Mouse (Mus musculus): ENCODE measurements around the gene Snapc1.

GRCm38 (mm10) chr12:73931274-73931673, 33.0 kb upstream of the Snapc1 start:
- 0 out of 2 replicates have a peak, but pooled peaks have one; percentile 21 for TF ChIP-seq CTCF (IDR thresholded peaks at IDR 0.05; ENCODE audit: extremely low read depth, insufficient read depth, low read length)
- no peak for TF ChIP-seq POLR2A (IDR thresholded peaks at IDR 0.05; ENCODE audit: extremely low read depth, insufficient read depth, low read length)
